Mouse (Mus musculus) G1E-ER4 (cell line): ENCODE measurements around the gene Pfkm. TPM values are rescaled to one million over a fixed set of nuclear protein-coding genes. Genes with fewer than 3 reads are reported as not detected.

Experiments used
- GATA1 ChIP-seq: IDR thresholded peaks from one replicate; pipeline ENCODE4 v1.8.0; 2012; ENCODE audit warnings: low read length, inconsistent platforms
- polyA plus RNA-seq: library from polyadenylated mRNA; stranded (reverse); fragments of >175 nt; gene quantifications from 2 replicates; pipeline ENCODE4 v1.2.3, GENCODE M21; 2012

Pfkm gene
- polyA plus RNA-seq: 23.9 and 28.6 TPM in 2 replicates

DNA sequence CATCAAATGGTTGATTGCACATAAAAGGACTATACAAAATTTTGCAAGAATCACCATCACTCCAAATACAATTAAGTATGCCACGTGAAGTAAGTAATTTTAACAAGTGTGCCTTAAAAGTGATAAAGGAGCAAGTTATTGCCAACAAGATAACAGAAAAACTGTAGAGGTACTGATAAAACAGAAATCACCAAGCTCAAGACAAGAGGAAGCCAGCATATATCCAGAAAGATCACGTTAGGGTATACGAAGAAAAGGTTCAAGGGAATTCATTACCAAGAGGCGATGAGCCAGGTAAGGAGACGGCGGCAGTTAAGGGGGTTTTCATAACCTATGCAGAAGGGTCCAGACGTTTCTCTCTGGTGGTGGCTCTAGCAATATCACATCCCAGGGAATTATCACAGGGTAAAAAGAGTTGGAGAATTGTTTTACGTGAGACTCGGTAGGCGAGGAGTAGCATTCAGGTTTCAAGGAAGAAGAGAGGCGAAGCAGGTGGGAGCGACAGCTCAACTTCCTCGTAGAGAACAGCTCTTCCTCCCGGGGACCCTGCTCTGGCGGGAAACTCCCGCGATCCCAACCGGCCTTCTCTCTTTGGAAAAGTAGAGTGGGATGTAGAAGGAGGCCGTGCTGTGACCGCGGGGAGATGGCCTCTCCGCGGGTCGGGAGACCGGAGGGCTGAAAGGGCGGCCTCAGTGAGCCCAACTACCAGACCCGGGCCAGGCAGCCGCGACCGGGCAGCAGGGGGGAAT, at the start of gene Pfkm:
Gene Pfkm (plus strand): TSS at position 218 of the 749 bp plus-strand sequence.
- TF ChIP-seq GATA1: peak; percentile 19

GRCm38 (mm10) chr15:98043967-98044366, 48.4 kb upstream of the Pfkm start:
- no peak for TF ChIP-seq GATA1

GRCm38 (mm10) chr15:98044387-98044786, 48.0 kb upstream of the Pfkm start:
- no peak for TF ChIP-seq GATA1

DNA sequence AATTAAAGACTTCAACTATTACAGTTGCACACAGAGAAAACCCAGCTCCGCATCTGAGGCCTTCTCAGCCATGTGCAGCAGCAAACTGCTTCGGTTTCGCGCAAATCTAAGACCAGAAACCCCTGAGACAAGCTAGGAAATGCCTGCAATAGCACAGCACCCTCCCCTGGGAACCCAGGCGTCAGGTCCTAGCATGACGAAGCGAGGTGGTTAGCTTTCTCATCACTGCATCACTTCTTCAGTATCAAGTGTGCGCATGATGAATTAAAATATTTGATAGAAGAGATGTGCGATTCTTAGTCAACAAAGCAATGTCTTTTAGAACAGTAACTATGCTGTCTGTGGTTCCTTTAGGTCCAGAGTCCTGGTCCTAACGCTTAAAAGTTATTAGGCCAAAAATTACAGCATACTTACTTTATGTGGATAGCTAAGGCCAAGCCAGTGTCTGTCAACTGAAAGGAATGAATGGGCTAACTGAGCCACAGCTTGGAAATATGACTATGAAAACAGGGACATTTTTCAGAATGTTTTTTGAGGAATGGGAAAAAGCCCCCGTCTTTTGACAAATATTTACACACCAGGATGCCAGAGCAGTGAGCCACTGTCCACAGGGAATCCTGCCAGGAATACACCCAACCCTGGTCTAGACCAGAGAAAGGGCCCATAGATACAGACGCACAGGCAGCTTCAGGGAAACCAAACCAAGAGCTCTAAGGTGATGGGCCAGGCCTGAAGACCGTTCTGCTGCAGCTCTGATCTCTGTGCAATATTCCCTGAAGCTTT, 43.3 kb upstream of the Pfkm start:
- no peak for TF ChIP-seq GATA1

DNA sequence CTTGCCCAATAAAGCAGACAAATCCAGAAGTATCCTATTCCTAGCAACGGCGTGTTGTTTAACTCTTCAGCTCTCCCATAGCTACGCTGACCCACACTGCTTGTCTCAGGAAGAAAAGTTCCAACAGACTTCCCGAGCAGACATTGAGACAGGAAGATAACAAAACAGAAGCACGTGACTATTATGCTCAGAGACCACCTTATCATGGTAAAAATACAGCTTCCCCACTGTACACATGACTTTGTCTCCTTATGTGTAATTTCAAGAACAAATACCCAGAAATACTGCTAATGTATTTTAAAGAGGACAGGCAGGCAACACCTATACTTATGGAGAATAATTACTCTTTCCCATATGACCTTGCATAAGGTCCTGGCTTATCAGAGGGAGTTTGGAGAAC, 40.7 kb upstream of the Pfkm start:
- no peak for TF ChIP-seq GATA1

GRCm38 (mm10) chr15:98055246-98055645, 37.1 kb upstream of the Pfkm start:
- no peak for TF ChIP-seq GATA1

DNA sequence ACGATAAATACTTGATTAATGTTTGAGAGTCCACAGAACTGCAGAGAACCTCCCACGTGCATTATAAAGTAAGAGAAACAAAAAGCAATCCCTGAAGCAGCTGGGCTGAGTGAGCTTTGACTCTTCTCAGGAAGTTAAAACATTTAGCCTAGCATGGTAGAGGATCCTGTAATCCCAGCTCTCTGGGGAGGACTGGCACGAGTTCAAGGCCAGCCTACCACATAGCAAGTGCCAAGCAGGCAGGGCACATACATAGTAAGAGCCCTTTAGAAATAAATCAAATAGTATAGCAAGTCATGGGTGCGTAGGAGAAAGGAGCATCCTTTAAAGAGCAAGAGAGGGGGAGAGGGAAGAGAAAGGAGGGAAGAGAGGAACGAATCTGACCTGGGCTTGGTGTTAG, 26.5 kb upstream of the Pfkm start:
- no peak for TF ChIP-seq GATA1

DNA sequence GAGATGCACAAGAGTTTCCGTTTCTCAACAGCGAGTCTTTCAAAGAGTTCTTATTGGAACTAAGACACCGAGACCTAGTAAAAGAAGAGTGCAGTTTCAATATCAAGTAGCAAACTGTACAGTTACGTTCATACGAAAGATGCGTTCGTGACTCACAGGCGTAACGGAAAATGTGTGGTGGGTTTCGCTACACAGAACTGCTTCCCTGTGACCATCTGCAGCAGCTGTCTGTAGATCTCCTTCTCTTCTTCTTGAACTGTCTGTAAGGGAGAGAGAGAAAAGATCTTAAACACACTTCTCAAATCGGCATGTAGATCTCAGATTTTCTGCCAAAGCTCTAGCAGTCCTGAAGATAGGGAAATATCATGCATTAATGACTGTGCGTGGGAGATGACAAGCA, 25.8 kb upstream of the Pfkm start:
- no peak for TF ChIP-seq GATA1

- TF ChIP-seq GATA1: no peak
Observed at GRCm38 (mm10) chr15:98067492-98067891, 24.9 kb upstream of the Pfkm start.

GRCm38 (mm10) chr15:98068506-98068905, 23.9 kb upstream of the Pfkm start:
- TF ChIP-seq GATA1: no peak

- no peak for TF ChIP-seq GATA1
Observed at GRCm38 (mm10) chr15:98069566-98070245, 22.7 kb upstream of the Pfkm start.

DNA sequence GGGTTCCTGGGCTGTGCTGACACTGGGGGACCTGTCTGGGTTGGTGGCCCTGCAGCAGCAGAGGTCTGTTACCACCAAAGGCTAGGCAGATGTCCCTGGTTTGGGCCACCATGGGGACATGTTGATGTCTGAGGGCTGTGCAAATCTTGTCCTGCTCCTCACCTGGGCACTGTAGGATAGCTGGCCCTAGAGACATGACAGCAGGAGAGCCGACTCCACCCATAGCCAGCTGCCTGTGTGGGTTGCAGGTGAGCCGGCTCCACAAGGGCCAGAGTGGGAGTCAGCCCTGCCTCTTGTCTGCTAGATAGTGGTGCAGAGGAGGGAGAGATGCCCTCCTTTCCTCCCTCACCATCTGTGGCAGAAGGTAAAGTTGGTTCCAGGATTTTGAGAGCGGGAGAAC, 22.0 kb upstream of the Pfkm start:
- TF ChIP-seq GATA1: no peak

DNA sequence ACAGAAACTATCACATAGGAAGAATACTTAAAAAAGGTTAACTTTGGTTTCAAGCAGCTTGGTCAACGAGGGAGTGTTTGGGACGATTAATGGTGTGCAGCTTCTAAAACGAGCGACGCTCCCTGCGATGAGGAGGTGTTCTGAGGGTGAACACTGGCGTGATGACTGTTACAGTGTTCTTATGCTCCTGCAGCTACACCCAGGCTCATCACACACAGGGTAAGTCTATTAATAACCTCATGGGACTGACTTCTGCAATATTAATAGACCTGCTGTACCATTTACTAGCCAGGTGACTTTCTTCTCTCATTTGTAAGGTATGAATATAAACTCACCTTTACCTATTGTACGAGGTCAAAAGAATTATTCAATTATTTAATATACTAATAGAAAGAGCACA, 17.9 kb upstream of the Pfkm start:
- TF ChIP-seq GATA1: no peak

DNA sequence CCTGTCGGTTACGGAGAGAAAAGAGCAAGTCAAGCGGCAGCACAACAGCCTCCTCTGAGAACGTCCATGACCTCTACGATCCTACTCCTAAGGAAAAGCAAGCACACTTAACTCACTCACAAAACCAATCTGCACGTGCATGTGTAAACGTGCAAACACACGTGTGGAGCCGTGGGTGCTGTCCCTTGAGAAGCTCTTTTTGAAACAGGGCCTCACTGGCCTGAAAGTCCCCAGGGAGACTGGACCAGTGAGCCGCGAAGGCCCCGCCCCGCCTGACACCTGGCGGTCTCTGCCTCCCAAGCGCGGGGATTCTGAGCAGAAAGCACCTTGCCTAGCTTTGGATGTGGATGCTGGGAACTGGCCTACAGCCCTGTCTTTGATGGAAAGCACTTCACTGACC, 17.4 kb upstream of the Pfkm start:
- TF ChIP-seq GATA1: no peak

- TF ChIP-seq GATA1: no peak
Observed at GRCm38 (mm10) chr15:98076901-98077300, 15.5 kb upstream of the Pfkm start.

DNA sequence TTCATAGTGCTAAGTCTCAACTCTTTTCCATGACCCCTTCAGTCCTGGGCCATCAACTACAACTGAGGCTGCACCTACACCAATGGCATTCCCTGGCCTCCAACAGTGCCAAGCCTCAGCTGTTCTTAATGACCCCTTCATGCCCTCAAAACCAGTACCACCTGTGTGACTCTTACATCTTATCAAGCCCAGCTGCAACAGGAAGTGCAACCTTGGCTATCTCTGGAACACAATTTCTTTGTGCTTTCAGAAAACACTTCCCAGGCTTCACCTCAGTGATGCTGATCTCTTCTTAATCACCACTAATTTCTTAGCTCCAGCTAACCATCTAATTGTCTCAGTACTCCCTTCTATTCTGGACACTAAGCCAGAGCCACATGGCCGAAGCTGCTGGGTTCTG, 3.5 kb upstream of the Pfkm start:
- TF ChIP-seq GATA1: no peak
